Mouse (Mus musculus): Measurements from ENCODE around the gene Wdr66.

Gene Wdr66

GRCm38 (mm10) chr5:123362911-123363310, 111.0 kb downstream of the Wdr66 start:
- peak; percentile 88 for DNase-seq

GRCm38 (mm10) chr5:123364302-123364971, 112.5 kb downstream of the Wdr66 start:
- DNase-seq, result peak; percentile 98

GRCm38 (mm10) chr5:123368869-123369488, 117.1 kb downstream of the Wdr66 start:
- no peak for DNase-seq

- no peak for DNase-seq
These were observed 118.1 kb downstream of the Wdr66 start for GRCm38 (mm10) chr5:123370049-123370448.

DNA sequence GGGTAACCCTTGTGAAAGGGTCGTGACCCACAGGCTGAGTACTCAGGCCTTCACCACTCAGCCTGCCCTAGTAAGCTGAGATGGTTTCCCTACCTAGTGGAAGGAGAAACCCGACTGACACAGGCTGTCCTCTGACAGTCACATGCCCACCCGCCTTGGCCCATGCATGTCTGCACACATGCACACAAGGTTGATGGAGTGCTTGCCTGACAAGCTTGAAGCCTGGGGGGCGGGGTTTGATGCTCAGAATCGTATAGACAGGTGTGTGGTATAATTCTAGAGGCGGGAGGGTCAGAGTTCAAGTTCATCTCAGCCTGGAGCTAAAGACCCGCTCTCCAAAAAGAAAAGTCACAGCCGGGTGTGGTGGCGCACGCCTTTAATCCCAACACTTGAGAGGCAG, 123.4 kb downstream of the Wdr66 start:
- DNase-seq, result no peak

GRCm38 (mm10) chr5:123375793-123376452, 124.0 kb downstream of the Wdr66 start:
- no peak for DNase-seq

DNA sequence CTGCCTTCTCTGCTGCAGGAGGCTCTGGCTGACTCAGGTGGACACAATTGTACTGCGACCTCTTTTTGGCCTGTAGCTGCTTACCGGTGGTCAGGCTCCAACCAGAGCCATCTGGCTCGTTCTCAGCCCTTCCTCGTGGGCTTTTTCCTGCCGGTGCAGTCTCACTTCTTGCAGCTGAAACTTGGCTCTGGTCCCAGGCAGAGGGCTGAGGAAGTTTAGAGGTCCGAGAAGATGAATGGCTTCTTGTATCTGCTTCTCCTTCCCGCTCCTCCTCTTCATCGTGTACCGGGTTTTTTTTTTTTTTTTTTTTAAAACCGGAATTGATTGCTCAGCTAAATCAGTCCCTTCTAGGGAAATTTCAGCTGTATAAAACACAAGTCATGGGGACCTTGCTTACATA, 124.7 kb downstream of the Wdr66 start:
- peak; percentile 98 for DNase-seq

Measured in heart, adult 11 months (tissue).